Mouse (Mus musculus) neural tube, embryonic 15.5 days (tissue): ENCODE measurements around the gene Cep95. TPM values are rescaled to one million over a fixed set of nuclear protein-coding genes. Genes with fewer than 3 reads are reported as not detected.

Experiments
- ATAC-seq: fragments of 200-750 bp; cut with Nextera tagmentation; 2 replicates; pipeline ENCODE4 v1.8.0; 2017; ENCODE audit warnings: mild to moderate bottlenecking, moderate TSS enrichment, moderate library complexity; ENCODE audit not compliant: low FRiP score
- H3K27ac ChIP-seq: fragments of 300-500 bp; sonication (generic); replicated peaks from 2 replicates; pipeline ENCODE4 v1.5.1; 2015; ENCODE audit warnings: mild to moderate bottlenecking, inconsistent platforms
- H3K27me3 ChIP-seq: fragments of 300-500 bp; sonication (generic); replicated peaks from 2 replicates; pipeline ENCODE4 v1.6.1; 2015; ENCODE audit warnings: inconsistent platforms
- H3K36me3 ChIP-seq: fragments of 300-500 bp; sonication (generic); 2 replicates; pipeline ENCODE4 v1.6.1; 2015; ENCODE audit warnings: inconsistent platforms
- H3K4me1 ChIP-seq: fragments of 300-500 bp; sonication (generic); 2 replicates; pipeline ENCODE4 v1.6.1; 2015; ENCODE audit warnings: inconsistent platforms
- H3K4me2 ChIP-seq: fragments of 300-500 bp; sonication (generic); 2 replicates; pipeline ENCODE4 v1.6.1; 2015; ENCODE audit warnings: inconsistent platforms, mild to moderate bottlenecking, moderate library complexity
- H3K4me3 ChIP-seq: fragments of 300-500 bp; sonication (generic); replicated peaks from 2 replicates; pipeline ENCODE4 v1.5.1; 2015; ENCODE audit warnings: mild to moderate bottlenecking, inconsistent platforms
- H3K9ac ChIP-seq: fragments of 300-500 bp; sonication (generic); replicated peaks from 2 replicates; pipeline ENCODE4 v1.6.1; 2015; ENCODE audit warnings: mild to moderate bottlenecking, inconsistent platforms
- H3K9me3 ChIP-seq: fragments of 300-500 bp; sonication (generic); replicated peaks from 2 replicates; pipeline ENCODE4 v1.6.1; 2016; ENCODE audit warnings: inconsistent platforms
- WGBS: fragments of 180-500 bp; shearing (Covaris S2); methylation state at CpG from one replicate; pipeline ENCODE4 v1.1.7; 2015; ENCODE audit warnings: mixed read lengths; 5-methylcytosine and 5-hydroxymethylcytosine counted together
- polyA plus RNA-seq: library from polyadenylated mRNA; unstranded; fragments of >200 nt; fragmentation: Nextera tagmentation; extraction: Ambion mirVana; gene quantifications from 2 replicates; pipeline ENCODE4 v1.2.1, GENCODE M21; 2015

The Cep95 gene
- polyA plus RNA-seq, 1 experiment from 2014 or later: 15.1 TPM

- peak overlapping the region; percentile 7; the same call in 1 of the 2 replicates for H3K4me2 ChIP-seq
- H3K36me3 ChIP-seq: peaks cover 66% of the 10 kb centered on the region
- no peak overlapping the region for H3K4me3 ChIP-seq
- H3K9me3 ChIP-seq: no peaks in the 10 kb centered on the region
- H3K9ac ChIP-seq: no peak overlapping the region
- WGBS: 35% methylated on average over 9 of the region's 9 CpGs
- no peaks in the 10 kb centered on the region for H3K27me3 ChIP-seq
- peak overlapping the region; percentile 70 for H3K27ac ChIP-seq
- peaks cover 15% of the 10 kb centered on the region for H3K4me1 ChIP-seq
- ATAC-seq: no peak
These were observed 29.3 kb downstream of the Cep95 start for GRCm38 (mm10) chr11:106818341-106818740.

GRCm38 (mm10) chr11:106819595-106819994 is 30.5 kb downstream of the Cep95 start:
- Histone ChIP-seq H3K36me3 (peaks cover 63% of the 10 kb centered on the region), H3K4me1 (peaks cover 15% of the 10 kb centered on the region), H3K9ac (no peak overlapping the region), H3K9me3 (no peaks in the 10 kb centered on the region), H3K27me3 (no peaks in the 10 kb centered on the region), H3K4me2 (no peak overlapping the region), H3K27ac (peak overlapping the region; percentile 48; the same call in 1 of the 2 replicates), H3K4me3 (no peak overlapping the region)
- ATAC-seq: no peak
- WGBS: 87% methylated on average over 9 of the region's 9 CpGs

GRCm38 (mm10) chr11:106820252-106820651 is 31.2 kb downstream of the Cep95 start:
- ATAC-seq: no peak
- Histone ChIP-seq H3K4me2 (no peak overlapping the region), H3K36me3 (peaks cover 62% of the 10 kb centered on the region), H3K9ac (no peak overlapping the region), H3K9me3 (no peaks in the 10 kb centered on the region), H3K4me3 (no peak overlapping the region), H3K4me1 (peaks cover 15% of the 10 kb centered on the region), H3K27me3 (no peaks in the 10 kb centered on the region), H3K27ac (no peak overlapping the region)
- WGBS: 66% methylated on average over 6 of the region's 6 CpGs

GRCm38 (mm10) chr11:106820972-106821371 is 31.9 kb downstream of the Cep95 start:
- Histone ChIP-seq H3K9me3 (no peaks in the 10 kb centered on the region), H3K4me2 (no peak overlapping the region), H3K27ac (0 out of 2 replicates have a peak overlapping the region, but pooled peaks have one; percentile 3), H3K9ac (no peak overlapping the region), H3K36me3 (peaks cover 60% of the 10 kb centered on the region), H3K4me1 (peaks cover 15% of the 10 kb centered on the region), H3K4me3 (no peak overlapping the region), H3K27me3 (no peaks in the 10 kb centered on the region)
- WGBS: 71% methylated on average over 4 of the region's 4 CpGs
- no peak; the same call in 1 of the 2 replicates for ATAC-seq

- no peak for ATAC-seq
- H3K9ac ChIP-seq: 0 out of 2 replicates have a peak overlapping the region, but pooled peaks have one; percentile 7
These were observed 32.3 kb downstream of the Cep95 start for GRCm38 (mm10) chr11:106821397-106821796.

GRCm38 (mm10) chr11:106822491-106822890 is 33.4 kb downstream of the Cep95 start:
- no peak overlapping the region for H3K27ac ChIP-seq
- no peak overlapping the region for H3K9ac ChIP-seq
- H3K27me3 ChIP-seq: no peaks in the 10 kb centered on the region
- no peak for ATAC-seq
- no peak overlapping the region for H3K4me2 ChIP-seq
- H3K9me3 ChIP-seq: no peaks in the 10 kb centered on the region
- 95% methylated on average over 8 of the region's 8 CpGs for WGBS
- no peak overlapping the region for H3K4me3 ChIP-seq
- peaks cover 53% of the 10 kb centered on the region for H3K36me3 ChIP-seq
- peaks cover 15% of the 10 kb centered on the region for H3K4me1 ChIP-seq

More at GRCm38 (mm10) chr11:106821397-106821796, 32.3 kb downstream of the Cep95 start:
- no peak overlapping the region for H3K4me2 ChIP-seq
- WGBS: 88% methylated on average over 6 of the region's 6 CpGs
- H3K27me3 ChIP-seq: no peaks in the 10 kb centered on the region
- peaks cover 59% of the 10 kb centered on the region for H3K36me3 ChIP-seq
- H3K9me3 ChIP-seq: no peaks in the 10 kb centered on the region
- no peak overlapping the region for H3K4me3 ChIP-seq
- H3K4me1 ChIP-seq: peaks cover 15% of the 10 kb centered on the region
- 0 out of 2 replicates have a peak overlapping the region, but pooled peaks have one; percentile 3 for H3K27ac ChIP-seq

- no peaks in the 10 kb centered on the region for H3K9me3 ChIP-seq
- H3K4me2 ChIP-seq: no peak overlapping the region
- 86% methylated on average over 5 of the region's 5 CpGs for WGBS
- no peak overlapping the region for H3K27ac ChIP-seq
- H3K27me3 ChIP-seq: no peaks in the 10 kb centered on the region
- peaks cover 54% of the 10 kb centered on the region for H3K36me3 ChIP-seq
- H3K4me1 ChIP-seq: peaks cover 13% of the 10 kb centered on the region
- no peak for ATAC-seq
- no peak overlapping the region for H3K9ac ChIP-seq
- no peak overlapping the region for H3K4me3 ChIP-seq
These were observed 33.9 kb downstream of the Cep95 start for GRCm38 (mm10) chr11:106822911-106823310.

GRCm38 (mm10) chr11:106823741-106824140 is 34.7 kb downstream of the Cep95 start:
- WGBS: 95% methylated on average over 8 of the region's 8 CpGs
- no peak for ATAC-seq
- H3K9me3 ChIP-seq: no peaks in the 10 kb centered on the region
- H3K4me2 ChIP-seq: no peak overlapping the region
- peaks cover 55% of the 10 kb centered on the region for H3K36me3 ChIP-seq
- H3K4me1 ChIP-seq: peaks cover 5% of the 10 kb centered on the region; the same call in 1 of the 2 replicates
- H3K4me3 ChIP-seq: no peak overlapping the region
- no peaks in the 10 kb centered on the region for H3K27me3 ChIP-seq
- no peak overlapping the region for H3K27ac ChIP-seq
- H3K9ac ChIP-seq: no peak overlapping the region

- Histone ChIP-seq H3K9ac (no peak overlapping the region), H3K36me3 (peaks cover 54% of the 10 kb centered on the region), H3K4me3 (no peak overlapping the region), H3K4me2 (no peak overlapping the region), H3K27ac (no peak overlapping the region), H3K27me3 (no peaks in the 10 kb centered on the region), H3K9me3 (no peaks in the 10 kb centered on the region), H3K4me1 (0 out of 2 replicates have a peak, but pooled peaks cover 3% of the 10 kb centered on the region)
- ATAC-seq: no peak
- 94% methylated on average over 10 of the region's 10 CpGs for WGBS
These were observed 35.4 kb downstream of the Cep95 start for GRCm38 (mm10) chr11:106824403-106824802.

GRCm38 (mm10) chr11:106828079-106828478 is 39.0 kb downstream of the Cep95 start:
- Histone ChIP-seq H3K27me3 (no peaks in the 10 kb centered on the region), H3K27ac (no peak overlapping the region), H3K4me1 (no peaks in the 10 kb centered on the region), H3K4me2 (no peak overlapping the region), H3K9me3 (no peaks in the 10 kb centered on the region), H3K36me3 (peaks cover 66% of the 10 kb centered on the region), H3K4me3 (no peak overlapping the region), H3K9ac (no peak overlapping the region)
- ATAC-seq: no peak
- WGBS: 93% methylated on average over 7 of the region's 7 CpGs

GRCm38 (mm10) chr11:106842002-106842401 is 53.0 kb downstream of the Cep95 start:
- Histone ChIP-seq H3K9me3 (no peaks in the 10 kb centered on the region), H3K36me3 (peaks cover 34% of the 10 kb centered on the region), H3K9ac (no peak overlapping the region), H3K4me2 (no peak overlapping the region), H3K4me1 (no peaks in the 10 kb centered on the region), H3K27ac (no peak overlapping the region), H3K4me3 (no peak overlapping the region), H3K27me3 (no peaks in the 10 kb centered on the region)
- no peak for ATAC-seq
- 97% methylated on average over 3 of the region's 3 CpGs for WGBS

GRCm38 (mm10) chr11:106851438-106851837 is 62.4 kb downstream of the Cep95 start:
- Histone ChIP-seq H3K36me3 (peaks cover 13% of the 10 kb centered on the region), H3K4me1 (no peaks in the 10 kb centered on the region), H3K27me3 (no peaks in the 10 kb centered on the region), H3K9ac (no peak overlapping the region), H3K4me3 (no peak overlapping the region), H3K27ac (no peak overlapping the region), H3K4me2 (no peak overlapping the region), H3K9me3 (no peaks in the 10 kb centered on the region)
- 72% methylated on average over 2 of the region's 2 CpGs for WGBS
- no peak for ATAC-seq
